Mouse (Mus musculus) liver, postnatal 0 days (tissue): ENCODE measurements around the gene Slc9a4.

ENCODE experiments used
- CTCF ChIP-seq: sonication (generic); IDR thresholded peaks from 2 replicates; pipeline ENCODE4 v1.5.1; 2016; ENCODE audit warnings: antibody characterized with exemption, low read depth
- EP300 ChIP-seq: IDR thresholded peaks from 2 replicates; pipeline ENCODE4 v1.6.1; 2016; ENCODE audit warnings: antibody characterized with exemption, low read depth, mild to moderate bottlenecking

DNA sequence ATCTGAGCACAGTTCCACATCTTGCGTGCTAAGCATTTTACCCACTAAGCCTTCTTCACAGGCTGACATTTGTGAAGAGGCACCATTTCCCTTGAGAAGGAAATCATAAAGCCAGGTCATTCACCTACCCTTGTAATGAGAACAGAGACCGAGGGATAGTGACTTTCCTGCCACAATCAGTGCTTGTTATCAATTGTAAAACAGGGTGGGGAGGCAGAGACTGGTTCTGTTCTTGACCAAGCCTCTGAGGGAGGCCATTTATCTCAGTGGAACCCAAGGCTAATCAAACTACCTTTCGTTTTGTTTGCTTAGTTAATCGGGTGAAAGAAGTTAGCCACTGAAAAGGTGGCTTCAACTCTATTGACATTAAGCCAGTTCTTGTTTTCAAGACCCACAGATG is 77.2 kb downstream of the Slc9a4 start:
- TF ChIP-seq EP300 (no peak), CTCF (no peak)
